8 mouse cellular contexts compared by ENCODE assay signal in the genomic region with DNA sequence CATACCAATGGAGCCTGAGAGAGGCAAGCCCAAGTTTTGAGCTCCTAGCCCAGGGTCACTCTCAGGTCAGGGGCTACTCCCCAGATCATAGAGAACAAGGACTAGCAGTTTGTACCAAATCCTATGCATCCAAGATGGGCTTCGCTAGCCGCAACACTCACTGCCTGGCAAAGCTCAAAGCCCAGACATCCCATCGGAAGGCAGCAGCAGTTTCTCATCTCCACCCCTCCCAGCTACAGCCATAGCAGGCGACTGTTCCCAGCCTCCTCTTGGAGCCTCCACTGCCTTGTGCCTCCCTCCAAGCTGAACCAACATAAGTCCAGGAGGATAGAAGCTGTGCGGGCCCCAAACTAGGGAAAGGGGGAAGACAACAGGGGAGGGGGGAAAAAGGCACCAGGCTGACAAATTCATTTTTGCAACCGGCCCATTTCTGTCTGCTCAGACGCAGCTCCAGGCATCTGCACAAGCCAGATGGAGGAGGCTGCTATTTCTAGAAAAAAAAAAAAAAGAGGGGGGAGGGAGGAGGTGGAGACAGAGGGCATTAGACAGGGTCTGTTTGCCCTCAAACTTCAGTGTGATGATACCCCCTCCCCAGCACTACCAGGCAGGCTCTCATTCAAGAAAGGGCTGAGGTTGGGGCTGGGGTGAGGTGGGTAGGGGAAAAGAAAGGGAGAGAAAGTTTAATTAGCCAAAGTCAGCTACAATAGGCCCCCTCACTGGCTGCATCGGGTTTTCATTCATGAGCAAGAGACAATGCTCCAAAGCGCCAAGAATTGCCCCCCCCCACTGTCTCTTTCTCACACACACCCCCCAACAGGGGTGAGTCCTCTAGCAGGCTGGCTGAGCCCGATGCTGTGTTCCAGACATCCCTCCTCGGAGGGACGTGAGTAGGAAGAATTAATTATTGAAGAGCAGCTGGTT. TPM values are rescaled to one million over a fixed set of nuclear protein-coding genes. Genes with fewer than 3 reads are reported as not detected.
A peak's percentile ranks its signal among the peaks of the same experiment; 100 is the strongest.
DNase-seq lines count a peak whose midpoint lies in the region; ATAC-seq and TF ChIP-seq lines count a peak whose summit lies in the region.
"Had no signal": no experiment of that assay in that cellular context is flagged by ENCODE, and none has a peak within 500 bp of the region (broad histone marks: within the 10 kb centered on the region; RNA-seq: fewer than 3 reads in every experiment).

No protein-coding gene starts in this region.

- H3K9me3 ChIP-seq in embryonic facial prominence, embryonic 13.5 days = no peaks in the 10 kb centered on the region
- H3K9me3 ChIP-seq in intestine, embryonic 14.5 days (ENCODE audit: control insufficient read depth, low read length) = no peaks in the 10 kb centered on the region
- H3K9me3 ChIP-seq in neural tube, embryonic 15.5 days (replicated peaks) = no peaks in the 10 kb centered on the region

- DNase-seq in layer of hippocampus, adult 2 months (ENCODE audit: low spot score in 2 of 2) = peak in 1 of 2 experiments; percentile 61
- no peak for DNase-seq in layer of hippocampus, postnatal 36 days
- peak; percentile 68 for DNase-seq in intestine, embryonic 14.5 days (ENCODE audit: low spot score)
- no peak for DNase-seq in gastrocnemius, adult 18-20 months (ENCODE audit: low spot score)

- 0 out of 2 replicates have a peak, but pooled peaks cover 5% of the 10 kb centered on the region for H3K36me3 ChIP-seq in embryonic facial prominence, embryonic 13.5 days
- 0 out of 2 replicates have a peak, but pooled peaks cover 5% of the 10 kb centered on the region for H3K36me3 ChIP-seq in intestine, embryonic 14.5 days (ENCODE audit: control insufficient read depth, insufficient read depth, low read length)
- H3K36me3 ChIP-seq in neural tube, embryonic 15.5 days = no peaks in the 10 kb centered on the region

- peak overlapping the region; percentile 79 for H3K27ac ChIP-seq in layer of hippocampus, adult 2 months
- peak overlapping the region; percentile 58 for H3K27ac ChIP-seq in embryonic facial prominence, embryonic 13.5 days
- H3K27ac ChIP-seq in intestine, embryonic 14.5 days (ENCODE audit: low read depth) = peak overlapping the region; percentile 67; the same call in 1 of the 2 replicates
- peak overlapping the region; percentile 96 for H3K27ac ChIP-seq in neural tube, embryonic 15.5 days (replicated peaks)
- H3K27ac ChIP-seq: macrophage had no signal

- H3K9ac ChIP-seq in embryonic facial prominence, embryonic 13.5 days = peak overlapping the region; percentile 88
- H3K9ac ChIP-seq in intestine, embryonic 14.5 days (ENCODE audit: low read length) = peak overlapping the region; percentile 81
- H3K9ac ChIP-seq in neural tube, embryonic 15.5 days (replicated peaks) = peak overlapping the region; percentile 87

- 16% methylated on average over 12 of the region's 12 CpGs for WGBS in embryonic facial prominence, embryonic 13.5 days
- WGBS in intestine, embryonic 14.5 days = 15% methylated on average over 12 of the region's 12 CpGs
- WGBS in neural tube, embryonic 15.5 days = 7% methylated on average over 12 of the region's 12 CpGs

- no peak for ATAC-seq in embryonic facial prominence, embryonic 13.5 days (ENCODE audit: insufficient number of reproducible peaks, insufficient read depth, low FRiP score, low TSS enrichment, low read depth)
- no peak for ATAC-seq in intestine, embryonic 14.5 days (replicated peaks; ENCODE audit: low FRiP score, low TSS enrichment, low read depth)
- no peak for ATAC-seq in neural tube, embryonic 15.5 days (ENCODE audit: low FRiP score)
- ATAC-seq in granulocyte monocyte progenitor cell, adult 5-6 weeks (replicated peaks; ENCODE audit: poor library complexity, severe bottlenecking) = no peak

- no peaks in the 10 kb centered on the region for H3K27me3 ChIP-seq in embryonic facial prominence, embryonic 13.5 days
- H3K27me3 ChIP-seq in intestine, embryonic 14.5 days (replicated peaks; ENCODE audit: control insufficient read depth, insufficient read depth, low read length) = no peaks in the 10 kb centered on the region
- no peaks in the 10 kb centered on the region for H3K27me3 ChIP-seq in neural tube, embryonic 15.5 days (replicated peaks)

- H3K4me1 ChIP-seq in embryonic facial prominence, embryonic 13.5 days = peaks cover 70% of the 10 kb centered on the region
- peaks cover 56% of the 10 kb centered on the region for H3K4me1 ChIP-seq in intestine, embryonic 14.5 days (replicated peaks; ENCODE audit: control insufficient read depth, insufficient read depth, low read length)
- peaks cover 71% of the 10 kb centered on the region for H3K4me1 ChIP-seq in neural tube, embryonic 15.5 days

- peak overlapping the region; percentile 91 for H3K4me3 ChIP-seq in layer of hippocampus, adult 2 months
- H3K4me3 ChIP-seq in embryonic facial prominence, embryonic 13.5 days = peak overlapping the region; percentile 77
- peak overlapping the region; percentile 84 for H3K4me3 ChIP-seq in intestine, embryonic 14.5 days (ENCODE audit: low read depth, low read length)
- peak overlapping the region; percentile 82 for H3K4me3 ChIP-seq in neural tube, embryonic 15.5 days (replicated peaks)

- peak overlapping the region; percentile 82 for H3K4me2 ChIP-seq in embryonic facial prominence, embryonic 13.5 days
- peak overlapping the region; percentile 79 for H3K4me2 ChIP-seq in intestine, embryonic 14.5 days (ENCODE audit: low read length)
- H3K4me2 ChIP-seq in neural tube, embryonic 15.5 days = peak overlapping the region; percentile 62

- TF ChIP-seq CTCF in layer of hippocampus, adult 2 months (conservative IDR thresholded peaks at IDR 0.05) = no peak

RNA-seq across cellular contexts. Expression of a gene that starts 2.4 kb away (rescaled TPM):
- 100 to 1,000 TPM; 233 to 243 TPM for total RNA-seq in layer of hippocampus, adult 2 months (2021)
- total RNA-seq in layer of hippocampus, postnatal 36 days (2021) = 100 to 1,000 TPM; 227 to 234 TPM
- 80.5 and 84.4 TPM in 2 replicates for polyA plus RNA-seq in embryonic facial prominence, embryonic 13.5 days (2015; fragmentation: Nextera tagmentation; extraction: Ambion mirVana)
- 45.4 and 53.2 TPM in 2 replicates for polyA plus RNA-seq in intestine, embryonic 14.5 days (2014; fragmentation: Nextera tagmentation; extraction: Ambion mirVana)
- 74.0 and 77.4 TPM in 2 replicates for polyA plus RNA-seq in neural tube, embryonic 15.5 days (2015; fragmentation: Nextera tagmentation; extraction: Ambion mirVana)
- 100 to 1,000 TPM in 1 of 2 experiments, 10 to 100 TPM in 1; 73.6 to 104 TPM for total RNA-seq in gastrocnemius, adult 18-20 months (2021)
- 28.5 and 33.5 TPM in 2 replicates for total RNA-seq in granulocyte monocyte progenitor cell, adult 5-6 weeks (2014; fragmentation: Nextera tagmentation)
- 15.8 and 26.3 TPM in 2 replicates for total RNA-seq in granulocyte monocyte progenitor cell, adult 5-6 weeks (2017)

RNA-seq across cellular contexts. Expression of a gene that starts 21.2 kb away (rescaled TPM):
- total RNA-seq in layer of hippocampus, adult 2 months (2021) = 1 to 10 TPM; 1.0 to 1.1 TPM
- 1 to 10 TPM in 1 of 2 experiments, under 1 TPM in 1; 0.58 to 1.5 TPM for total RNA-seq in layer of hippocampus, postnatal 36 days (2021)
- 18.3 and 19.7 TPM in 2 replicates for polyA plus RNA-seq in embryonic facial prominence, embryonic 13.5 days (2015; fragmentation: Nextera tagmentation; extraction: Ambion mirVana)
- 16.5 and 16.6 TPM in 2 replicates for polyA plus RNA-seq in intestine, embryonic 14.5 days (2014; fragmentation: Nextera tagmentation; extraction: Ambion mirVana)
- 2.2 and 5.1 TPM in 2 replicates for polyA plus RNA-seq in neural tube, embryonic 15.5 days (2015; fragmentation: Nextera tagmentation; extraction: Ambion mirVana)
- not detected for total RNA-seq in gastrocnemius, adult 18-20 months (2021)
- 26.7 and 28.6 TPM in 2 replicates for total RNA-seq in granulocyte monocyte progenitor cell, adult 5-6 weeks (2014; fragmentation: Nextera tagmentation)
- total RNA-seq in granulocyte monocyte progenitor cell, adult 5-6 weeks (2017) = 5.6 and 8.6 TPM in 2 replicates

RNA-seq across cellular contexts. Expression of a gene that starts 38.1 kb away (rescaled TPM):
- 10 to 100 TPM; 58.2 to 59.7 TPM for total RNA-seq in layer of hippocampus, adult 2 months (2021)
- total RNA-seq in layer of hippocampus, postnatal 36 days (2021) = 10 to 100 TPM; 52.0 to 58.5 TPM
- 27.6 and 28.3 TPM in 2 replicates for polyA plus RNA-seq in embryonic facial prominence, embryonic 13.5 days (2015; fragmentation: Nextera tagmentation; extraction: Ambion mirVana)
- 36.0 and 37.4 TPM in 2 replicates for polyA plus RNA-seq in intestine, embryonic 14.5 days (2014; fragmentation: Nextera tagmentation; extraction: Ambion mirVana)
- polyA plus RNA-seq in neural tube, embryonic 15.5 days (2015; fragmentation: Nextera tagmentation; extraction: Ambion mirVana) = 40.4 and 42.0 TPM in 2 replicates
- total RNA-seq in gastrocnemius, adult 18-20 months (2021) = 10 to 100 TPM; 60.4 to 61.1 TPM
- total RNA-seq in granulocyte monocyte progenitor cell, adult 5-6 weeks (2014; fragmentation: Nextera tagmentation) = 144 TPM in 2 replicates
- total RNA-seq in granulocyte monocyte progenitor cell, adult 5-6 weeks (2017) = 61.1 and 61.6 TPM in 2 replicates

RNA-seq across cellular contexts. Expression of a gene that starts 41.0 kb away (rescaled TPM):
- total RNA-seq in layer of hippocampus, adult 2 months (2021) = 1 to 10 TPM; 2.0 TPM
- 1 to 10 TPM; 1.0 to 1.2 TPM for total RNA-seq in layer of hippocampus, postnatal 36 days (2021)
- polyA plus RNA-seq in embryonic facial prominence, embryonic 13.5 days (2015; fragmentation: Nextera tagmentation; extraction: Ambion mirVana) = 0.11 and 0.18 TPM in 2 replicates
- 0.08 and 0.16 TPM in 2 replicates for polyA plus RNA-seq in intestine, embryonic 14.5 days (2014; fragmentation: Nextera tagmentation; extraction: Ambion mirVana)
- 0.10 and 0.12 TPM in 2 replicates for polyA plus RNA-seq in neural tube, embryonic 15.5 days (2015; fragmentation: Nextera tagmentation; extraction: Ambion mirVana)
- 10 to 100 TPM; 86.0 to 97.5 TPM for total RNA-seq in gastrocnemius, adult 18-20 months (2021)
- 1.1 and 3.4 TPM in 2 replicates for total RNA-seq in granulocyte monocyte progenitor cell, adult 5-6 weeks (2014; fragmentation: Nextera tagmentation)
- 0.17 and 0.31 TPM in 2 replicates for total RNA-seq in granulocyte monocyte progenitor cell, adult 5-6 weeks (2017)
- polyA plus RNA-seq: macrophage had no signal

RNA-seq across cellular contexts. Expression of a gene that starts 42.4 kb away (rescaled TPM):
- 10 to 100 TPM; 56.6 to 56.9 TPM for total RNA-seq in layer of hippocampus, adult 2 months (2021)
- 10 to 100 TPM; 59.4 to 60.8 TPM for total RNA-seq in layer of hippocampus, postnatal 36 days (2021)
- polyA plus RNA-seq in embryonic facial prominence, embryonic 13.5 days (2015; fragmentation: Nextera tagmentation; extraction: Ambion mirVana) = 125 and 159 TPM in 2 replicates
- polyA plus RNA-seq in intestine, embryonic 14.5 days (2014; fragmentation: Nextera tagmentation; extraction: Ambion mirVana) = 88.4 and 89.9 TPM in 2 replicates
- polyA plus RNA-seq in neural tube, embryonic 15.5 days (2015; fragmentation: Nextera tagmentation; extraction: Ambion mirVana) = 111 and 121 TPM in 2 replicates
- total RNA-seq in gastrocnemius, adult 18-20 months (2021) = 100 to 1,000 TPM; 102 to 105 TPM
- 109 and 123 TPM in 2 replicates for total RNA-seq in granulocyte monocyte progenitor cell, adult 5-6 weeks (2014; fragmentation: Nextera tagmentation)
- 67.6 and 77.7 TPM in 2 replicates for total RNA-seq in granulocyte monocyte progenitor cell, adult 5-6 weeks (2017)
